Mouse (Mus musculus): ENCODE data around the gene Mboat1.

GRCm38 (mm10) chr13:30239396-30239795 is 103.1 kb downstream of the Mboat1 start:
- TF ChIP-seq CTCF (conservative IDR thresholded peaks at IDR 0.05; ENCODE audit: insufficient read depth, insufficient read length, low read depth, low read length) (no peak), POLR2A (IDR thresholded peaks at IDR 0.05; ENCODE audit: low read depth, low read length) (no peak)
